Mouse (Mus musculus) forebrain, embryonic 16.5 days (tissue): ENCODE results near the gene Zfhx3. TPM values are rescaled to one million over a fixed set of nuclear protein-coding genes. Genes with fewer than 3 reads are reported as not detected.
A peak's percentile ranks its signal among the peaks of the same experiment; 100 is the strongest.

Experiments
- ATAC-seq: fragments of 200-750 bp; cut with Nextera tagmentation; 2 replicates; pipeline ENCODE4 v1.8.0; 2017; ENCODE audit warnings: mild to moderate bottlenecking, moderate library complexity
- H3K27ac ChIP-seq: fragments of 300-500 bp; sonication (generic); 2 replicates; pipeline ENCODE4 v1.5.1; 2014; ENCODE audit warnings: low read length, control low read depth
- H3K27me3 ChIP-seq: fragments of 300-500 bp; sonication (generic); replicated peaks from 2 replicates; pipeline ENCODE4 v1.6.1; 2014; ENCODE audit warnings: low read length; ENCODE audit not compliant: control insufficient read depth, insufficient read depth
- H3K36me3 ChIP-seq: fragments of 300-500 bp; sonication (generic); 2 replicates; pipeline ENCODE4 v1.6.1; 2014; ENCODE audit not compliant: control insufficient read depth, insufficient read depth
- H3K4me1 ChIP-seq: fragments of 300-500 bp; sonication (generic); replicated peaks from 2 replicates; pipeline ENCODE4 v1.6.1; 2014; ENCODE audit warnings: low read length; ENCODE audit not compliant: control insufficient read depth, insufficient read depth
- H3K4me2 ChIP-seq: fragments of 300-500 bp; sonication (generic); 2 replicates; pipeline ENCODE4 v1.6.1; 2014; ENCODE audit warnings: mild to moderate bottlenecking, low read length, control low read depth
- H3K4me3 ChIP-seq: fragments of 300-500 bp; sonication (generic); replicated peaks from 2 replicates; pipeline ENCODE4 v1.5.1; 2014; ENCODE audit warnings: mild to moderate bottlenecking, low read length, control low read depth
- H3K9ac ChIP-seq: fragments of 300-500 bp; sonication (generic); replicated peaks from 2 replicates; pipeline ENCODE4 v1.6.1; 2014; ENCODE audit warnings: low read depth, low read length, control low read depth
- H3K9me3 ChIP-seq: fragments of 300-500 bp; sonication (generic); 2 replicates; pipeline ENCODE4 v1.6.1; 2016; ENCODE audit warnings: low read length; ENCODE audit not compliant: control insufficient read depth
- whole genome bisulfite sequencing: fragments of 180-500 bp; shearing (Covaris S2); extraction: QIAGEN DNeasy Blood & Tissue Kit; methylation state at CpG from one replicate; pipeline ENCODE4 v1.1.7; 2014; 5-methylcytosine and 5-hydroxymethylcytosine counted together
- polyA plus RNA-seq: library from polyadenylated mRNA; unstranded; fragments of >200 nt; fragmentation: Nextera tagmentation; extraction: Ambion mirVana; gene quantifications from 2 replicates; pipeline ENCODE4 v1.2.1, GENCODE M21; 2015

Zfhx3 gene
- polyA plus RNA-seq, 1 experiment from 2014 or later = 14.6 TPM

- WGBS = 58% methylated on average over 3 of the region's 3 CpGs
- H3K27ac ChIP-seq = no peak overlapping the region
- no peak for ATAC-seq
Observed at GRCm38 (mm10) chr8:108440476-108440875, 498.0 kb downstream of the Zfhx3 start.

GRCm38 (mm10) chr8:108450847-108451246 lies 508.4 kb downstream of the Zfhx3 start:
- ATAC-seq = no peak

More at GRCm38 (mm10) chr8:108440476-108440875, 498.0 kb downstream of the Zfhx3 start:
- H3K9ac ChIP-seq = no peak overlapping the region
- H3K4me3 ChIP-seq = no peak overlapping the region
- no peaks in the 10 kb centered on the region for H3K9me3 ChIP-seq
- H3K36me3 ChIP-seq = no peaks in the 10 kb centered on the region
- no peaks in the 10 kb centered on the region for H3K4me1 ChIP-seq
- H3K4me2 ChIP-seq = no peak overlapping the region
- peaks cover 9% of the 10 kb centered on the region; the same call in 1 of the 2 replicates for H3K27me3 ChIP-seq

GRCm38 (mm10) chr8:108454561-108455311 lies 512.3 kb downstream of the Zfhx3 start:
- peak overlapping the region; percentile 23; the same call in 1 of the 2 replicates for H3K4me2 ChIP-seq
- H3K27me3 ChIP-seq = no peaks in the 10 kb centered on the region
- no peak overlapping the region for H3K9ac ChIP-seq
- no peak overlapping the region; the same call in 1 of the 2 replicates for H3K27ac ChIP-seq
- peaks cover 16% of the 10 kb centered on the region for H3K4me1 ChIP-seq
- ATAC-seq = peak; percentile 67
- no peak overlapping the region for H3K4me3 ChIP-seq
- no peaks in the 10 kb centered on the region for H3K36me3 ChIP-seq
- H3K9me3 ChIP-seq = peaks cover 15% of the 10 kb centered on the region
- WGBS = 12% methylated on average over 18 of the region's 18 CpGs

More at GRCm38 (mm10) chr8:108450847-108451246, 508.4 kb downstream of the Zfhx3 start:
- no peaks in the 10 kb centered on the region for H3K27me3 ChIP-seq
- H3K4me2 ChIP-seq = no peak overlapping the region
- peaks cover 16% of the 10 kb centered on the region for H3K4me1 ChIP-seq
- H3K27ac ChIP-seq = no peak overlapping the region
- no peaks in the 10 kb centered on the region for H3K9me3 ChIP-seq
- no peaks in the 10 kb centered on the region for H3K36me3 ChIP-seq
- no peak overlapping the region for H3K4me3 ChIP-seq
- no peak overlapping the region for H3K9ac ChIP-seq
- WGBS = 5% methylated on average over 8 of the region's 8 CpGs

- H3K4me2 ChIP-seq = no peak overlapping the region
- no peaks in the 10 kb centered on the region for H3K9me3 ChIP-seq
- no peaks in the 10 kb centered on the region for H3K36me3 ChIP-seq
- H3K27ac ChIP-seq = no peak overlapping the region
- 41% methylated on average over 6 of the region's 6 CpGs for WGBS
- ATAC-seq = peak; percentile 50; the same call in 1 of the 2 replicates
- no peak overlapping the region for H3K4me3 ChIP-seq
- peaks cover 2% of the 10 kb centered on the region; the same call in 1 of the 2 replicates for H3K4me1 ChIP-seq
- H3K27me3 ChIP-seq = 0 out of 2 replicates have a peak, but pooled peaks cover 2% of the 10 kb centered on the region
- H3K9ac ChIP-seq = no peak overlapping the region
Observed at GRCm38 (mm10) chr8:108466653-108467052, 524.2 kb downstream of the Zfhx3 start.

GRCm38 (mm10) chr8:108467172-108468035 lies 525.0 kb downstream of the Zfhx3 start:
- H3K27ac ChIP-seq = no peak overlapping the region
- H3K4me1 ChIP-seq = peaks cover 2% of the 10 kb centered on the region; the same call in 1 of the 2 replicates
- H3K9me3 ChIP-seq = no peaks in the 10 kb centered on the region
- H3K27me3 ChIP-seq = 0 out of 2 replicates have a peak, but pooled peaks cover 2% of the 10 kb centered on the region
- H3K36me3 ChIP-seq = no peaks in the 10 kb centered on the region
- H3K4me3 ChIP-seq = no peak overlapping the region
- no peak overlapping the region for H3K9ac ChIP-seq
- H3K4me2 ChIP-seq = no peak overlapping the region
- 43% methylated on average over 19 of the region's 19 CpGs for WGBS
- ATAC-seq = no peak; the same call in 1 of the 2 replicates

GRCm38 (mm10) chr8:108470269-108470668 lies 527.8 kb downstream of the Zfhx3 start:
- Histone ChIP-seq H3K4me1 (peaks cover 2% of the 10 kb centered on the region; the same call in 1 of the 2 replicates), H3K9ac (no peak overlapping the region), H3K4me2 (no peak overlapping the region), H3K9me3 (no peaks in the 10 kb centered on the region), H3K36me3 (no peaks in the 10 kb centered on the region), H3K4me3 (no peak overlapping the region), H3K27me3 (0 out of 2 replicates have a peak, but pooled peaks cover 2% of the 10 kb centered on the region), H3K27ac (no peak overlapping the region)
- 93% methylated on average over 3 of the region's 3 CpGs for WGBS
- ATAC-seq = no peak

GRCm38 (mm10) chr8:108474556-108474955 lies 532.1 kb downstream of the Zfhx3 start:
- 71% methylated on average over 10 of the region's 10 CpGs for WGBS
- H3K27me3 ChIP-seq = no peaks in the 10 kb centered on the region
- no peaks in the 10 kb centered on the region for H3K4me1 ChIP-seq
- no peaks in the 10 kb centered on the region for H3K9me3 ChIP-seq
- no peaks in the 10 kb centered on the region for H3K36me3 ChIP-seq
- no peak for ATAC-seq
- H3K4me2 ChIP-seq = no peak overlapping the region
- no peak overlapping the region for H3K27ac ChIP-seq
- no peak overlapping the region for H3K9ac ChIP-seq
- H3K4me3 ChIP-seq = no peak overlapping the region

GRCm38 (mm10) chr8:108478131-108478530 lies 535.7 kb downstream of the Zfhx3 start:
- H3K27me3 ChIP-seq = no peaks in the 10 kb centered on the region
- H3K4me2 ChIP-seq = no peak overlapping the region
- H3K27ac ChIP-seq = no peak overlapping the region
- no peak overlapping the region for H3K4me3 ChIP-seq
- 87% methylated on average over 8 of the region's 8 CpGs for WGBS
- no peaks in the 10 kb centered on the region for H3K9me3 ChIP-seq
- H3K9ac ChIP-seq = no peak overlapping the region
- ATAC-seq = no peak
- H3K36me3 ChIP-seq = no peaks in the 10 kb centered on the region
- H3K4me1 ChIP-seq = no peaks in the 10 kb centered on the region

GRCm38 (mm10) chr8:108480141-108480540 lies 537.7 kb downstream of the Zfhx3 start:
- Histone ChIP-seq H3K9ac (no peak overlapping the region), H3K4me2 (no peak overlapping the region), H3K36me3 (no peaks in the 10 kb centered on the region), H3K27me3 (no peaks in the 10 kb centered on the region), H3K27ac (no peak overlapping the region), H3K4me1 (no peaks in the 10 kb centered on the region), H3K9me3 (no peaks in the 10 kb centered on the region), H3K4me3 (no peak overlapping the region)
- 87% methylated on average over 12 of the region's 12 CpGs for WGBS
- ATAC-seq = no peak
